Mouse (Mus musculus): Measurements from ENCODE around the gene Nup93.

GRCm38 (mm10) chr8:94173848-94174403 is 40.4 kb upstream of the Nup93 start:
- TF ChIP-seq POLR2A (IDR thresholded peaks at IDR 0.05; ENCODE audit: insufficient read depth, low read length) (no peak), CTCF (IDR thresholded peaks at IDR 0.05; ENCODE audit: low read depth, low read length) (peak; percentile 7)

Measured in ES-Bruce4 (cell line).